Mouse (Mus musculus) layer of hippocampus, postnatal 25 days (tissue): Measurements from ENCODE around the gene Nxnl1. TPM values are rescaled to one million over a fixed set of nuclear protein-coding genes. Genes with fewer than 3 reads are reported as not detected.

ENCODE experiments used
- DNase-seq, 2 experiments: peaks; one replicate each; pipeline ENCODE4 v3.0.0; 2022; ENCODE audit warnings: mixed read lengths in 2 of 2, low spot score in 1 of 2; ENCODE audit errors: extremely low spot score in 1 of 2
- total RNA-seq, 2 experiments: library from RNA; stranded (reverse); gene quantifications; 2 replicates each; pipeline ENCODE4 v1.2.3; 2021

Gene Nxnl1
- not detected for total RNA-seq

- no peak for DNase-seq
These were observed at the start of gene Nxnl1 for GRCm38 (mm10) chr8:71566501-71566900. Gene Nxnl1 (minus strand): TSS chr8:71566601.

DNA sequence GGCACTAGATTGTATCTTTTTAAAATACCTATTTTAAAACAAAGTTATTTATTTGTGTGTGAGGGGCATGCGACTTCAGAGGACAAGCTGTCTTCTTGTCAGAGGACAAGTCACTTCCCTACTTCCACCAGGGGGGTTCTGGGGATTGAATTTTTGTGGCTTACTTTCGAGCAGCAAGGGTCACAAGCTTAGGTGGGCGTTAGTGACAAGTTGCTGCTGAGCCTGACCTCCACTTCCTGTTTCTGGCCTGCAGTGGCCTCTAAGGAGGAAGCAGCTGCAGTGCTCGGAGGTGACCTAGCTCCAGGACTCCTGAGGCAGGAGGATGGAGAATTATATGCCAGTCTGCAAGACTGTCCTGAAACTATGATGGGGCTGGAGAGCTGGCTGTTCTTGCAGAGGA lies 47.0 kb upstream of the Nxnl1 start:
- no peak for DNase-seq

GRCm38 (mm10) chr8:71612141-71612540 lies 45.7 kb upstream of the Nxnl1 start:
- DNase-seq = no peak

GRCm38 (mm10) chr8:71610822-71611651 lies 44.6 kb upstream of the Nxnl1 start, which contains the start of gene Colgalt1:
Gene Colgalt1 (plus strand): TSS chr8:71610998.
- peak; percentile 84 to 88 for DNase-seq

DNA sequence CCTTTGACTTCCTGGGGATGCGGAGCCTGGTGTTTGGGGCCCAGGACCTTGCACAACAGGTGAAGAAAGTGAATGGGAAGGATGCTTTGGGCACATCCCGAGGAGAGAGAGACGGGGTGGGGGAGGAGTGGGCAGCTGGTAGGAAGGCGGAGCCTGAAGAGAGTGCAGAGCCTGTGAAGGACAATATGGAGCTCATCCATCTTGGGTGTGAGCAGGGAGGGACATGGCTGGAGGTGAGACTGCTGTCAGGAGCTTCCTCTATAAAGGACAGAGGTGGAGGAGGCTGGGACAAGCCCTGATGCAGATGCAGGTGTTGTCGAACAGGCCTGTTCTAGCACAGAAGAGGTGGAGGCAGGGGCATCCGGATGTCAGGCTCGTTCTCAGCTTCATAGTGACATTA lies 37.6 kb upstream of the Nxnl1 start:
- DNase-seq = no peak

- DNase-seq = peak in 1 of 2 experiments; percentile 16
These were observed 36.4 kb upstream of the Nxnl1 start for GRCm38 (mm10) chr8:71602666-71603334.

DNA sequence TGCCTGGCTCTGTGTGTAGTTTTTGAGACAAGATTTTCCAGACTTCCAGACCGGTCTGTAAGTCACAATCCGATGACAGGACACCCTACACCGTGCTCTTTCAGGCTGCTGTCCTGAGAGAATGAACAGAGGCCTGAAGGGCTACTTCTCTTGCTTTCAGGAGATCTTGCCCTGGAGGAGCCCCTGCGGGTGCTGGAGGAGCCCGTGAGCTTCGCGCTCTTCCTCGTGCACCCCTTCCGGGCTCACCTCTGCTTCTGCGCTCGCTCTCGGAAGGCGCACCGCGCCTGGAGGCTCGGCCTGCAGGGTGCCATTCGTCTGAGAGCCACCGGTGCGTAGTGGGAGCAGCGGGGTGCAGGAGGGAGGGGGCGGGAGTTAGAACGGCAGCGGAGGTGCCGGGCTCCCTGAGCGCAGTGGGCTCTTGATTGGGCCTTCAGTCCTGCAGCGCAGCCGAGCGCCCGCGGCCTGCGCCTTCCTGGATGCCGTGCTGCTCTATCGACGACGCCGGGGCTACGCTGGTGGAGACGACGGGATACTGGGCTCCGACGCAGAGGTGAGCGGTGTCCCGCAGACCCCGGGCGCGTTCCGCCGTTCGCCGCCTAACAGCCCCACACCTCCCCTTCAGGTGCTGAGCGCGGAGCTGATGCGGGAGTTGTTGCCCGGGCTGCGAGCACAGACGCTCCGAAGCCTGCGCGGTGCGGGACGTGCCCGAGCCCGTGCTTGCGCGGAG lies 35.7 kb upstream of the Nxnl1 start:
- DNase-seq = no peak

GRCm38 (mm10) chr8:71598841-71599240 lies 32.4 kb upstream of the Nxnl1 start:
- no peak for DNase-seq

GRCm38 (mm10) chr8:71598375-71598774 lies 32.0 kb upstream of the Nxnl1 start:
- DNase-seq = no peak

GRCm38 (mm10) chr8:71597451-71597850 lies 31.1 kb upstream of the Nxnl1 start, which contains the start of gene Fam129c:
Gene Fam129c (plus strand): TSS chr8:71597648.
- DNase-seq = no peak

GRCm38 (mm10) chr8:71596798-71597197 lies 30.4 kb upstream of the Nxnl1 start:
- no peak for DNase-seq

- no peak for DNase-seq
These were observed 30.0 kb upstream of the Nxnl1 start for GRCm38 (mm10) chr8:71596384-71596783.

- peak; percentile 89 to 96 for DNase-seq
These were observed 29.5 kb upstream of the Nxnl1 start for GRCm38 (mm10) chr8:71595862-71596261.

- no peak for DNase-seq
These were observed 27.9 kb upstream of the Nxnl1 start for GRCm38 (mm10) chr8:71594324-71594722.

- DNase-seq = no peak
These were observed 27.3 kb upstream of the Nxnl1 start for GRCm38 (mm10) chr8:71593556-71594323.

GRCm38 (mm10) chr8:71592374-71593170 lies 26.2 kb upstream of the Nxnl1 start:
- peak; percentile 72 to 91 for DNase-seq

GRCm38 (mm10) chr8:71591471-71592373 lies 25.3 kb upstream of the Nxnl1 start, which contains the start of gene Pgls:
Gene Pgls (plus strand): TSS chr8:71592176.
- peak; percentile 92 to 96 for DNase-seq

GRCm38 (mm10) chr8:71591017-71591416 lies 24.6 kb upstream of the Nxnl1 start:
- DNase-seq = no peak
